Mouse (Mus musculus) monocyte, adult 59 days (primary cell): ENCODE measurements around the gene Iqca. TPM values are rescaled to one million over a fixed set of nuclear protein-coding genes. Genes with fewer than 3 reads are reported as not detected.

Experiments
- total RNA-seq, 2 experiments: library from RNA; stranded (reverse); gene quantifications; one replicate each; pipeline ENCODE4 v1.2.4; 2023

The Iqca gene
- not detected for total RNA-seq

GRCm38 (mm10) chr1:90153099-90153744 is at the start of gene Iqca:
Gene Iqca (minus strand): TSS chr1:90153401.

GRCm38 (mm10) chr1:90014446-90014845 is 138.8 kb downstream of the Iqca start, which contains the start of gene Asb18:
Gene Asb18 (minus strand): TSS chr1:90014666.

Other genes with a start within 250 kb of the Iqca start
- not detected for gene Gbx2, start 222.2 kb downstream of the Iqca start, total RNA-seq
- not detected for gene Asb18, start 138.7 kb downstream of the Iqca start, total RNA-seq
- 1 to 10 TPM in 1 of 2 experiments, under 1 TPM in 1; 0.27 to 1.1 TPM for gene Ackr3, start 50.6 kb upstream of the Iqca start, total RNA-seq